Mouse (Mus musculus) spleen, postnatal 4 days (tissue): ENCODE results near the gene Fam222a.

Source experiments
- DNase-seq, 2 experiments: peaks; one replicate each; pipeline ENCODE4 v3.0.0; 2022; ENCODE audit warnings: low spot score in 2 of 2

Fam222a gene

DNA sequence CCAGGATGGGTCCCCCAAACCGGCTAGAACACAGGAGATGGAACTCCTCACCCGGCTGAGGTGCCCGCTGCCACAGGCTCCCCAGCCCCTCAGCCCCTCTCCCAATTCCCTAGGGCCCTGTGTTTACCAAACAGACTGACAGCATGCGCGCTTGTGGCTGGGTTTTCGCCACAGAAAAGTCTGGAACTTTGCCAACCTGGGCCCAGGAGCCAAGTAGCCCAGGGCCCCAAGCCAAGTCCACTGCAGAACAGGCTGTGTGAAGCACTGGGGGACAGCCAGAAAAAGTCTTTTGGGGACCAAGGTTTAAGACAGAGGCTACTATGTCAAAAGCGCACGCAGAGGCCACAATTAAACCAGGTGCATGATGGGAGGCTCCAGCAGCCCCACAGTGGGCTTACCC, 39.8 kb downstream of the Fam222a start:
- no peak for DNase-seq

DNA sequence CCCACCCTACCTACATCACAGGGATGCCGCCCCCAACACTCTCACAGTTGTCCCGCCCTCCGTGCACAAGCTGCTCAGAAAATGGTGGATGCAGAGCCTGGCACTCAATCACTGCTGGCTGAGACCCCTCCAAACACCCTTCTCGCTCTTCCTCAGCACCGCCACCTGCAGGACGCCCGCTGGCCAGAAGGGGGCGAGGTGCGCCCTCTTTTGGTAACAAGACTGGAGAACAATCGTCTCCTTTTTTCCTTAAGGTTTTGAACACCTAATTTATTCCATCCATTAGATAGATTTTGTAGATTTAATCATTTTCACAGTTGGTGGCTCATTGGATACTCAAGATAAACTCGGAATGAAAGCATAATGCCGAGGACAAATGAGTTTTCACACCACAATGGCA, 40.7 kb downstream of the Fam222a start:
- DNase-seq: peak; percentile 72 to 93

DNA sequence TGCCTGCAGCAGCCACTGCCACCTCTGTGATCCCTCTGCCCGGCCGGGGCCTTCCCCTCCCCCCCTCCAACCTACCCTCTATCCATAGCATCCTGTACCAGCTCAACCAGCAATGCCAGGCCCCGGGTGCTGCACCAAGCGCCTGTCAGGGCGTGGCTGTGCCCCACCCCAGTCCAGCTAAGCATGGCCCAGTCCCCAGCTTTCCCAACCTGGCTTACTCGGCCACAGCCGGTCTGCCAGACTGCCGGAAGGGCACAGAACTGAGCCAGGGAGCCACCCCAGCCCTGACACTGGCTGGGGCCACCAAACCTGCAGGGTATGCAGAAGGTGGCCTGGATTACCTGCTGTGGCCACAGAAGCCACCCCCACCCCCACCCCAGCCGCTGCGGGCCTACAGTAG, 43.4 kb downstream of the Fam222a start:
- DNase-seq: no peak

DNA sequence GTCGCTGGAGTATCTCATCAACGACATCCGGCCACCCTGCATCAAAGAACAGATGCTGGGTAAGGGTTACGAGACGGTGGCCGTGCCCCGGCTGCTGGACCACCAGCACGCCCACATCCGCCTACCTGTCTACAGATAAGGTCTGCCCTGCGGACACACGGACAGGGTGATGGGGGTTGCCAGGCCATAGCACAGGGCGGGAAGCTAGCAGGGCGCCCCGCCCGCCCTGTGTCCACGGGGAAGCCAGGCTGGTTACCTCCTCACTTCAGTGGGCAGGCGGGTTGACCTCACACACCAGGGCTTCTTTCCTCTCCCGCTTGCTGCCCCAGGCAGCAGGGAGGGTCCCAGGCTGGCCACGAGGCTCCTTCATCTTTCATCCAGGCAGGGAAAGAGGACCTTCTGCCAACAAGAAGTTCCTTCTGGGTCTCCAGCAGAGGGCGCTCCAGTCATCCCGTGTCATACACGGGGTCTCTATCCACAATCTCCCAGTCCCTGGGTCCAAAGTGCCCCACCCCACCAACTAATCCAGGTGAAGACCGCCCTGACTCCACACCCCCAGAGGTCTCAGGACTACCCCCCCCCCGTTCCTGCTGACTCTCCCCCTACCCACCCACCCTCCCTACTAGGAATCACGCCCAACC, 44.3 kb downstream of the Fam222a start:
- peak; percentile 50 to 85 for DNase-seq

DNA sequence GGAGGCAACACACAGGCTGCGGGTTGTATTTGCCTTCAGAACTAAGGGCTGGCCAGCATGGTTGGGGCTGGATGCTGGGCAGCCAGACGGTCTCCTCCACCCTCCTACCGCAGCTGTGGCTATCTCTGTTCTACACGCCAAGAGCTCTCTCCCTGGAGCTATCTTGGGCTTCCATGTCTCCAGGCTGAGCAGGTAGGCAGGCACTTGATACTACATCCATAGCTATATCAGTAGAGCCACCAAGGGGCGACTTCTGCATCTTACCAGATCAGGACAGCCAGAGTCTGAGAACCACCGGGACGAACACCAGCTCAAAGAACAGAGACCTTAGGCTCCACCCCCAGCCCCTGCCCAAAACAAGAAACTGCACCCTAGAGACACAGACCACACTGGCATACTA, 47.0 kb downstream of the Fam222a start:
- DNase-seq: no peak

DNA sequence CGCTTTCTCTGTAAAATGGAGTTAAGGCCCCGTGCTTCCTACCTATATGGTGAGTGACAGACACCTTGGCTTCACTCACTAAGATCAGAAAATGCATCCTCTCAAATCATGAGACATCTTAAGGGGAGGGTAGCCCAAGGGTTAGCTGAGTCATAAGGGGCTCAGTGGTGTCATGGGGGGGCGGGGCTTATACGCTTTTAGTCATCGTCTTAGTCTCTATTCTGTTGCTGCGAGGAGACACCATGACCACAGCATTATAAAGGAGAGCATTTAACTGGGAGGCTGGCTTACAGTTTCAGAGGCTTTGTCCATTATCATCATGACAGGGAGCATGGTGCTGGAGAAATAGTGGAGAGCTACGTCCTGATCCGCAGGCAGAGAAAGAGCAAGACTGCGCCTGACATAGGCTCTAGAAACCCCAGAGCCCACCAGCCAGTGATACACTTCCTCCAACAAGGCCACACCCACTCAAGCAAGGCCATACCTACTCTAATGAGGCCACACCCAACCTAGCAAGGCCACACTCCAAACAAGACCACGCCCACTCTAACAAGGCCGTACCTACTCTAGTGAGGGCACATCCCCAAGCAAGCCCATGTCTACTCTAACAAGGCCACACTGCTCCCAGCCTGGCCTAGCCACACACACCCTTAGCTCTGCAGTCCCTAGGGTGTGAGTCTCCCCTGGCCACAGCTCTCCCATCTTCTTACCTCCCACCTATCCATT, 48.7 kb downstream of the Fam222a start:
- DNase-seq: no peak

DNA sequence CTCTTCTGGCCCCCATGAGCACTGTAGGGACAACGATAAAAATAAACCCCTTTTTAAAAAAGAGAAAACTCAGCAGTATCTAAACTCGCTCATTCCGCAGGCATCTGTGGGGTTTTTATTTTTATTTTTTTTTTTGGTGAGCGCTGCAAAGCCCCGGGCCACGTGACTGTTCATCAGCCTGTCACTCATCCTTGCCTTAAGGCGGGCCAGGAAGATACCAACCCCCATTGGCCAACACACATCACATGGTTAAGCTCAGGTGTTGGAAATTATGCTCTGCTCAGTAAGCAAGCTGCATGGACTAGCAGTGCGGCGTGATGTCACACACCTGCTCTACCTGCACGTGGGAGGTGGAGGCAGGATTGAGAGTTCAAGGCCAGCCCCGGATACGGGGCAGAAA, 50.0 kb downstream of the Fam222a start:
- no peak for DNase-seq

DNA sequence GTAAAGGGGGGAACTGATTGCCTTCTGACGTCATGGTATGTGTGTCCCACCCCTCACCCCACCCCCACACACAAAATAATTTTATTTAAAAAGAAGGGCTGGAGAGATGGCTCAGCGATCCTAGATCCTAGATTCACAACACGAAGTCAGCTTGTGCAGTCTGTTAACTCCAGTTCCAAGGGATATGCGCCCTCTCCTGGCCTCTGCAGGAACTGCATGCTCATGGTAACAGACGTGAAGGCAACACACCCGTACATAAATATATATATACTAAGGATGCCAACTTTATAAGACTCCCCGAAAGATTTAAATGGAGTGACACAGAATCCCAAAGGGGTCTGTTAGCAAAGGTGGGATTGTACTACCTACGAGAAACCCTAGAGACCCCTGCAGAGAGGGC, 51.0 kb downstream of the Fam222a start:
- peak; percentile 76 to 92 for DNase-seq

DNA sequence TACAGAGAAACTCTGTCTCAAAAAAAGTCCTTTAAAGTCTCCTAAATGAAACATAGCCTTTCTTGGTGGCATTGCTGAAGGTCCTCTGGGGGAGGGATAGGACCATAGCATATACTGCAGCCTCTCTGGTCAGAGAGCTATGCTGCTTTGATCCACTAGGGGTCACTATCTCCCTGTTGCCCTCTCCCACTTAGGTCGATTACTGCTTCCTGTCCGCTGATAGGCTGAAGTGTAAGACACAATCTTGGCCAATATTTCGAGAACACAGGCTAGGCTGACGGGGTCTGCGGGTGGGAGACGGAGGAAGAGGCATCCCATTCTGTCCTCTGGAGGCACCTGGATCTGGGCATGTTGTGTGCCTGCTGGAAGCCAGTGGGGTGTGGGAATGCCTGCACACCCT, 52.5 kb downstream of the Fam222a start:
- no peak for DNase-seq

DNA sequence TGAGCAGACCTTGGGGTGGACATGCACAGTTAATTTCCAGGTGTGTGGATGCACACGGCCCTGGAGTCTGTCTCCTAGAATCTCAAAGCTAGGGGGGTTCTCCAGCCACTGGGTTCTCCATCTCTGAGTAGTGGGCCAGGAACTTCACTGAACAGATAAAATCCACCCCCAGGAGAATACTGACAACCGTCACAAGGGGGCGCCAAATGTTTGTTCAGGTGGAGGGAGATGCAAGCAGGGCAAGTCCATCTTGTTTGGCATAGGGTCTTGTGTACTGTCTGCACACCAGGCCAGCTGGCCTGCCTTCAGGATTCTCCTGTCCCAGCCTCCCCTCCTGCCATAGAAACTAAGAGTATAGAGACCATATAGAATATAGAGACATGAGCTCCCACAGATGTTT, 57.8 kb downstream of the Fam222a start:
- peak; percentile 66 to 89 for DNase-seq

DNA sequence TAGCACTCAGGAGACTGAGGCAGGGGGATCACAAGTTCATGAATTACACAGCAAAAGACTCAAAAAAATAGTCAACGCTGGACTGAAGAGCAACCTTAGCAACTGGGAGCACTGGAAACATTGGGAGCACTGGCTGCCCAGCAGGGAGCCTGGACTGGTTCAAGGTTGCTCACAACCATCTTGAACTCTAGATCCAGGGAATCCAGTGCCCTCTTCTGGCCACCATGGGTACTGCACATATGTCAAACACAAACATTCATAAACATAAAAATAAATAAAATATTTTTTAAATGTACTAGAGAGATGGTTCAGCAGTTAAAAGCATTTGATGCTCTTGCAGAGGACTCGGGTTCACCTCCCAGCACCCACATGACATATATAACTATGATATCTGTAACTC, 63.5 kb downstream of the Fam222a start:
- DNase-seq: peak; percentile 33 to 77

DNA sequence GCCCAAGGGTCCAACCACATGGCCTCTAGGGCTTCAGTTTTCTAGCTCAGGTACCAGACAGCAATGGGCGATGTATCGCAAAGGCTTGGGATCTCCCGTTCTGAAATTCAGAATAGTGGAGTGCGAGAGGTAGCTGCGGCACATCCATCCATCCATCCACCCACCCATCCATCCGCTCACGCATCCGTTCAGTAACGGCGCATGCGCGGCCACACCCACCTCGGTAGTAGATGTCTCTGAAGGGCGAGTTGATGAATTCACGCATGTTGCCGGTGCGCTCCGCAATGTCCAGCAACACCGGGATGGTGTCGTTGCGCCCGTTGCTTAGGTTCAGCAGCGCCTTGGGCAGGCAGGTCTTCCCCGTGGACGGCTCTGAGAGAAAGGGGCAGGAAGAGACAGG, 68.3 kb downstream of the Fam222a start:
- no peak for DNase-seq

DNA sequence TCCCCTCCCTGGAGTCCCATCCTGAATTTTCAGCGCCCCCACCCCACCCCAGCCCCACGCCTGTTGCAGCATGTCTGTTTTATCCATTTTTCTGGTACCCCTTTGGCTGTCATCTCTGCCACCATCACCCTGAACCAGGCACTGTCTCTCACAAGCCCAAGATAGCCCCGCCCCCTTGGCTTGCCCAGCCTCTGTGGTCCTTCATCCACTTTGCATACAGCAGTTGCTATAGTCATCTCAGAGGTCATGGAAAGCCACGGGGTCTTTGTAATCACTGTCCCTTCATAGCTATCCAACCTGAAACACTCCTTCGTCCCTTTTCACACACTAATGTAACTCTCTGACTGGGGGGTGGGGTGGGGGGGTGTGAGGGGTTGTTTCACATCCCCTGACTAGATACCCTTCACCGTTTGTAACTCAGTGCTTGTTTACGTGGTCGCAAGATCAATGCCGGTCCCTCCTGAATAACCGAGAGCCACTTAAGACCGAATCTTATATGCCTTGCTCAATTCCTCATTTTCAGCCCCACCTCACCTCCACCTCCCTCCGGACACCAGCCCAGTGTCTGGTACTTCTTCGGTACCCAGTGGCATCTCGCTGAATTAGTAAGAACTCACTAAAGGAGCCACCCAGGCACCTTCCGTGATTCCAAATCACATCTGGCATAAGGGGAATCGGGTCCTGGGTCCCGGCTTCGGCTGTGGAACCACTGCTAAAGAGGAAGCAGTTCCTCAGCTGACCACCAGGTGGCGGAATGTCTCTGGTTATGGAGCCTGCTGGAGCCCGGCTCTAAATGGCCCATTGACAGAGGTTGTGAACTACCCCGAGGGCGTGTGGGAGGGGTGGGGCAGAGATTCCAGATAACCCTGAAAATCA, 71.2 kb downstream of the Fam222a start:
- DNase-seq: peak; percentile 82 to 95

DNA sequence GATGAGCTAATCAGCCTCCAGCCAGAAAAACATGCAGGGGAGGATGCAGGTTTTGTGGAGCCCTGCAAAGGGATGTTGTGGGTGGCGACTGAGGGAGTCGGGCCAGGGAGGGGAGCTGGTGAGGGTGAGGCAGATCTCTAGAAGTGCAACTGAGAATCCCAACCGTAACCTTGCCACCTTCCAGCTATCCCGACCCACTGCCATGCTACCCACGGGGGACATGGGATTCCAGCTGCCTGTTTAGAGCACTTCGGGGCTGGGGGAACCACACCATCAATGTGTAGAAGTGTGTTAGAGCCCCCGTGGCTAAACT, 71.8 kb downstream of the Fam222a start:
- no peak for DNase-seq

DNA sequence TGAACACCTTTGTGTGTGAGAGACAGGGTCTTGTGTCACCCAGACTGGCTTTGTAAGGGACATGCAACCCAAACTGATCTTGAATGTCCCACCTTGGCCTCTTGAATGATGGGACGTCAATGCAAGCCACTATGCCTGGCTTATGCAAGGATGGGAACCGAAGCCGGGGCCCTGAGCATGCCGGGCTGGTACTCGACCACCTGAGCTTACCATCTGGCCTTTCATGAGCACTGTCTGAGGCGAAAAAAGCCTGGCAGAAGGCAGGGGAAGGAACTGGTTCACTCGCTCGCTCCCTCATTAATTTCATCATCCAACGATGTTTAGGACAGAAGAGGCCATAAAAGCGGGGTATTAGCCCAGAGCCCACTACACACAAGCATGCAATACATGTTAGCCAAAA, 73.0 kb downstream of the Fam222a start:
- DNase-seq: no peak

DNA sequence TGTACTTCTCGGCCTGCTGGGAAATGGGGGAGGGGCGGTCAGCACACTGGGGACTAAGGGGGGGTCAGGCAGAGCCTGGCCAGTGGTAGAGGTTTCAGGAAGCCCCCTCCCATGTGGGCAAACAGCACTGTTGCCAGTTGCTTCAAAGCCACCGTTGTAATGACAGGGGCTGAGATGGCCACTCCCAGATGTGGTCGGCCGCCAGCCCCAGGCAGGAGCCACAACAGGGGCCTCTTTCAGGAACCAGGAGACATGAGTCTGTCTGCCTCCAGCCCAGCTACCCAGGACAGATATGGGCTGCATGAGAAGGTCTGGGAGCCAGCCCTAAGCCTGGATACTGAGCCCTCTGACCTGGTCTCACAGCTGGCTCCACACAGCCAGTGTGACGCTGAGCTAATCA, 77.1 kb downstream of the Fam222a start:
- DNase-seq: no peak

DNA sequence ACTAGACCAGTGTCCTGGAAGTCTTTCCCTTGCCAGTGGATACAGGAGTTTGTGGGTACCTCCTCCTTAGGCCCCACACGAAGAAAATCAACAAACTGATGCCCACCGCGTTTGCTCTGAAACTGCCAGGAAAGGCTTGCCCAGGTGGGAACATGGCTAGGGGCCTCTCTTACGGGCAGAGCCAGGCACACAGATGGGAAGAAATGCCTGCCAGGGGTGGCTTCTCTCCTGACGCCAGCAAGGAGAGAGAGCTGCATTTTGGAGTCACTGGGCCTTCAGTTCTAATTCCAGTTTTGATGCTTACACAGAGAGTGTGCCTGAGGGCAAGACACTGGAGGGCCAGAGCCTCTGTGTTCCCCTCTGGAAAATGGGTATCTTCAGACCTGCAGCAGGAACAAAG, 78.1 kb downstream of the Fam222a start:
- no peak for DNase-seq

DNA sequence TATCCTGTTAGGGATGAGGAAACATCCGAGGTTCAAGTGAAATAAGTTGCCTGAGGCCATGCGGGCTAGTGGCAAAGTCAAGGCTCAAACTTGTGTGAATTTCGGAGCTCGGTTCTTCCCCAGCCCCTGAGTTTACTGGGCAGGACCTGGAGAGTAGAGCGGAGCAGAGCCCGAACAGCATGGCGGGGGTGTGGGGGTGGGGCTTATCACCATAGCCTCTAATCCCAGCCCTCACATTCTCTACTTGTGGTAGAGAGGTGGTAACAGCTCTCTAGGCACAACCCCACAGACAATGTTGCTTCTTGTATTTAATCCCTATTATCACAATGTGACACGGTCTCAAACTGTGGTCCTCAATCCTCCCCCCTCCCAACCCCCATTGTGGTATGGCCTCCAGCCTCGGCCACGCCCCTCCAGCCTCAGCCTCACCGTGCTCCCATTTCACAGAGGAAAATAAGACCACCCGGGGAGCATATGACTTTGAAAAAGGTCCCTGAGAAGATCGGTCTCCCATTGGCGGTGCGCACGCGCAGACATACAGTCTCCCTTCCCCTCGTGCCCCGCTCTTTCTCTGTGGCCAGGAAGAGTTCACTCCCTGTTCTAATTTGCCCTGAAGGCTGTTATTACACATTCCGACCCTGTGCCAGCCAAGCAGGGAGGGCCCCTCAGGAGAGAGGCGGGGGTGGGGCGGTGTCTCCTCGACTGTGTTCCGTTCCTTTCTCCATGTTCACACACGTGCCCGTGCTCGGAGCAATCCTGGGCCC, 79.6 kb downstream of the Fam222a start:
- DNase-seq: no peak

DNA sequence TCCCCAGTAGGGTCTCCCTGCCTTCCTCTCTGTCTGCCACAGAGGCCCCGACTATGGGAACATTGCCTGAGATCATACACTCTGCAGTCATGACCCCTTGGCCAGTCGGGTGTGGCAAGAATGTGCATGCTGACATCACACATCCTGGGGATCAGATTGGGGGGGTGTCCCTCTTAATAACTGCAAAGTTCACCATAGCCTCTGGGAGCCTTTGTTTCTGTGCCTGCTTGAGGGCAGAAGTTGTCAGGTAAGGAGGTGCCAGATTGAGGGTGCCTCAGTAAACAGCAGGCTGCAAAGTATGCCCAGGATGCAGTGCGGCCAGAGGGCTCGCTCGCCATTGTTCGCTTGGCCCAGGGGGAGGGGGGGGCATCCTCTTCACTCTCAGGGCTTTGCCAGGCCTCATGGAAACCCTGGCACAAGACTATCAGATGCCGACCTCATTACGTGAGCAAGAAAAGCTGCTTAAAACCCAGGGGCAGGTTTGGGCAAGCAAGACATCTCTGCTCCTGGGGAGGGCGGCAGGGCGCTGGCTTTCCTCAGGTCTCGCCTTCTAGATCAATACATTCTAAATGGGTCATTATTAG, 81.0 kb downstream of the Fam222a start:
- no peak for DNase-seq

DNA sequence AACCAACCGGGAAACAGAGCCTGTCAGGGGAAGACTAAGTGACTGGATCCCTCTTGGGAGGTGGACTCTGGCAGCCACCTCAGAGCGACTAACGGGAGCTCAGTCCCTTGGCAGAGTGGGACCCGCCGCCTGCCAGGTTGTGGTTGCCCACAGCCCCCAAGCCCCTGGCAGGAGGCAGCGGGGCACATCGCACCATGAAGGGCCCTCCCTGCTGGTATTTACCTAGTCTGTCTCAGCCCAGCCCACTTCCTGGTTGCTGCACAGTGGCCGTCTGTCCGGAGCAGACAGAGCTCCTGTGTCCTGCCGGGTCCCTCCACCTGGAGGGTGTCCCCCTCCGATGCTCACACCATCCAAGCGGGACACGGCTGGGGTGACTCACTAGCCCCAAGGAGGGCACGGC, 83.2 kb downstream of the Fam222a start:
- DNase-seq: no peak

DNA sequence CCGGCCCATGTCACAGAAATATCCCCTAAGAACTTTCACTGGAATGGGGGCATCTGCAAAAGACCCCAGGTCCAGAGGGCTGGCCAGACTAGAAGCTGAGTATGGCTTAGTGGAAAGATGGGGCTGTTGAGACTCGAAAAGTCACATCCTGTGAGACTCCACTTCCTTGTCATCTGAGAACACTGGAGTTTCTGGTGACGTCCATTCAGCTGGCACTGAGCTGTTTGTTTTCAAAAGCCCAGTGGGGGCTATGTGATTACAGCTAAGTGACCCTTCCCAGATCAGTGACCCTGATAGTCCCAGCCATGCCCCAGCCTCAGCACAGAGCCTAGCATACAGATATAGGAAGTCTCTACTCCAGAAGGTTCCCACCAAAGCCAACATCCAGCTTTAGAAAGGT, 83.6 kb downstream of the Fam222a start:
- no peak for DNase-seq
